Mouse (Mus musculus): Measurements from ENCODE around the gene Daw1. TPM values are rescaled to one million over a fixed set of nuclear protein-coding genes. Genes with fewer than 3 reads are reported as not detected.

The Daw1 gene
- not detected for total RNA-seq (2018; cell fraction: chromatin; rRNA removed)
- not detected for total RNA-seq (2018; cell fraction: cytosol; rRNA removed)
- total RNA-seq (2018; cell fraction: nucleus; rRNA removed): not detected
- not detected in 3 replicates for polyA plus RNA-seq (2018)

DNA sequence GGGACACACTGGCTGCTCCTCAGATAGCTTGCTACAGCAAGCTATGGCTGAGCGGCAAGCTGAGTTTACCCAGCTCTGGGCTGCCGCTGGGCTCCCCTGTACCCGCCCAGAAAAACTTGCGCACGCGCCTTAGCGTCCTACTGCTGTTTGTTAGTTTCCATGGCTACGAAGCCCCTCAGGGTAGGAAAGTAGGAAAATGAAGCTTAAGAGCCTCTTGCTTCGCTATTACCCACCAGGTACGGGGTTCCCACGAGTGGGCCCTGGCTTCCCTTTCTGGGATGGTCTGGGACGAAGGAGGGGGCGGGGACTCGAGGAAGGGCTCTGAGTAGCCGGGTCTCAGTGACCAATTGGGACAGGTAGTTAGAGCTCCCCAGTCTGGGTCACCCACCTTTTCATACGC lies at the start of gene Daw1:
TSS of gene Daw1 (plus strand) at position 150 of the 400 bp plus-strand sequence.
- 3% methylated on average over 16 of the region's 16 CpGs for WGBS (ENCODE audit: missing documents)
- H3K27ac ChIP-seq: no peak within 1 kb of the TSS
- H3K79me2 ChIP-seq (ENCODE audit: inconsistent target): no peaks in the 10 kb centered on the region
- H3K4me3 ChIP-seq (ENCODE audit: inconsistent target): no peak within 1 kb of the TSS
- H3K36me3 ChIP-seq (ENCODE audit: inconsistent target): no peaks in the 10 kb centered on the region

DNA sequence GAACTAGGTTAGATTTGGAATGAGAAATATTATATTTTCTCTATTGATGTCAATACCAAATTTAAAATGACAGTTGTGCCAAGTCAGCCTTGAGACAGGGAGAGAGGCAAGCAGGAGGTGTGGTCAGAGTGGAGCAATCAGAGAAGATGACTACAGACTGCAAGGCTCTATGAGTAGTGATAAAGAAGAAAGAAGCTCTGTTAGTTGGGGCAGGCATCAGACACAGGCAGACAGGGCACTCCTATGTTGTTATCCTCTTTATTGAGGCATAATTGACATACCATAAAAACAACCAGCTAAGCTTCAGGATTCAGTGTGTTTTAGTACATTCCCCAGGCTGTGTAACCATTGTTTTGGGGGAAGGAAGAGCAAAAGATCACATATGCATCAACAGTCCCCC lies 48.6 kb upstream of the Daw1 start:
- no peak overlapping the region for H3K4me3 ChIP-seq (ENCODE audit: inconsistent target)
- no peak overlapping the region for H3K27ac ChIP-seq
- H3K36me3 ChIP-seq (ENCODE audit: inconsistent target): no peaks in the 10 kb centered on the region
- no peaks in the 10 kb centered on the region for H3K79me2 ChIP-seq (ENCODE audit: inconsistent target)

GRCm38 (mm10) chr1:83111726-83112125 lies 47.8 kb upstream of the Daw1 start:
- H3K27ac ChIP-seq: no peak overlapping the region
- no peak overlapping the region for H3K4me3 ChIP-seq (ENCODE audit: inconsistent target)
- WGBS (ENCODE audit: missing documents): 49% methylated on average over 5 of the region's 5 CpGs
- no peaks in the 10 kb centered on the region for H3K36me3 ChIP-seq (ENCODE audit: inconsistent target)
- no peaks in the 10 kb centered on the region for H3K79me2 ChIP-seq (ENCODE audit: inconsistent target)

DNA sequence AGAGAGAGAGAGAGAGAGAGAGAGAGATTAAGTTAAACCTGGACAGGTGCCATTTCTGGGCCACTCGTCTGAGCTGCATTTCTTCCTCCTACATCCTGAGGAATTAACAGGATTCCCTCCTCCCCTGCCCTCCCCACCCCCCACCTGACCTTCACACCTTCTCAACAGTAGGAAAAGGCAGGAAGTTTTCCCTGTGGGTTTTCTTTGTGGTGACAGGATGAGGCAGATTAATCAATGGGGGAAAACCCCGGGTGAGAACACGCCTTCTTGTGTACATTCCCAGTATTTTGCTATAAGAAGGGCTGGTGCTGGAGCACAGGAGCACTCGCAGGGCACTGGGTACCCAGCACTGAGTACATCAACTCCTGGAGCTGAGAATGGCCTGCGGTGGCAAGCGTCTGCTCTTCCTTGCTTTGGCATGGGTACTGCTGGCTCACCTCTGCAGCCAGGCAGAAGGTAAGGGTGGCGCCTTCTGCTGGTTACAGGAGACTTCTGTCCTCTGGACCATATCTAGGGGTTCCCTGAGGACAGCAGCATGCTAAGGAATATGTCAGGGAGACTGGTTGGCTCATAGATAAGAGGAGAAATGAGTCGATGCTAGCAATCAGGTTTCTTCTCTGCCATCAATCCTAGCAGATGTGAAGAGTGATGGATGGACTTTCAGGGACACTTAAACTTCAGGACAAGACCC lies 43.0 kb upstream of the Daw1 start, which contains the start of gene Ccl20:
TSS of gene Ccl20 (plus strand) at position 320 of the 691 bp plus-strand sequence.
- Histone ChIP-seq H3K36me3 (ENCODE audit: inconsistent target) (no peaks in the 10 kb centered on the region), H3K4me3 (ENCODE audit: inconsistent target) (no peak within 1 kb of the TSS), H3K79me2 (ENCODE audit: inconsistent target) (no peaks in the 10 kb centered on the region), H3K27ac (no peak within 1 kb of the TSS)
- 54% methylated on average over 7 of the region's 8 CpGs for WGBS (ENCODE audit: missing documents)

GRCm38 (mm10) chr1:83117217-83117616 lies 42.3 kb upstream of the Daw1 start:
- no peak overlapping the region for H3K4me3 ChIP-seq (ENCODE audit: inconsistent target)
- H3K79me2 ChIP-seq (ENCODE audit: inconsistent target): no peaks in the 10 kb centered on the region
- no peaks in the 10 kb centered on the region for H3K36me3 ChIP-seq (ENCODE audit: inconsistent target)
- 97% methylated on average over 3 of the region's 3 CpGs for WGBS (ENCODE audit: missing documents)
- H3K27ac ChIP-seq: no peak overlapping the region

DNA sequence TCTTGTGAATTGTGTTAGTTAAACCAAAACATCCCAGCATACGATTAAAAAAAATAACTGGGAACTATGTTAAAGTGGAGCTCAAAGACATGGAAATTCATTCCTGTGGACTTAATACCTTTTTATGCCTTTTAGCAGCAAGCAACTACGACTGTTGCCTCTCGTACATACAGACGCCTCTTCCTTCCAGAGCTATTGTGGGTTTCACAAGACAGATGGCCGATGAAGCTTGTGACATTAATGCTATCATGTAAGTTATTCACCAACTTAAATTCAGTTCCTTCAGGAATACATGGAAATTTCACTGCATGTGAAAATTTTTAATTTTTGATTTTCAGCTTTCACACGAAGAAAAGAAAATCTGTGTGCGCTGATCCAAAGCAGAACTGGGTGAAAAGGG lies 41.9 kb upstream of the Daw1 start:
- Histone ChIP-seq H3K27ac (no peak overlapping the region), H3K79me2 (ENCODE audit: inconsistent target) (no peaks in the 10 kb centered on the region), H3K4me3 (ENCODE audit: inconsistent target) (no peak overlapping the region), H3K36me3 (ENCODE audit: inconsistent target) (no peaks in the 10 kb centered on the region)
- 94% methylated on average over 7 of the region's 7 CpGs for WGBS (ENCODE audit: missing documents)

- H3K79me2 ChIP-seq (ENCODE audit: inconsistent target): no peaks in the 10 kb centered on the region
- H3K4me3 ChIP-seq (ENCODE audit: inconsistent target): no peak overlapping the region
- no peaks in the 10 kb centered on the region for H3K36me3 ChIP-seq (ENCODE audit: inconsistent target)
- H3K27ac ChIP-seq: no peak overlapping the region
These were observed 39.6 kb upstream of the Daw1 start for GRCm38 (mm10) chr1:83119903-83120302.

GRCm38 (mm10) chr1:83120312-83120711 lies 39.2 kb upstream of the Daw1 start:
- no peak overlapping the region for H3K4me3 ChIP-seq (ENCODE audit: inconsistent target)
- 82% methylated on average over 3 of the region's 3 CpGs for WGBS (ENCODE audit: missing documents)
- H3K79me2 ChIP-seq (ENCODE audit: inconsistent target): no peaks in the 10 kb centered on the region
- H3K36me3 ChIP-seq (ENCODE audit: inconsistent target): no peaks in the 10 kb centered on the region
- H3K27ac ChIP-seq: no peak overlapping the region

DNA sequence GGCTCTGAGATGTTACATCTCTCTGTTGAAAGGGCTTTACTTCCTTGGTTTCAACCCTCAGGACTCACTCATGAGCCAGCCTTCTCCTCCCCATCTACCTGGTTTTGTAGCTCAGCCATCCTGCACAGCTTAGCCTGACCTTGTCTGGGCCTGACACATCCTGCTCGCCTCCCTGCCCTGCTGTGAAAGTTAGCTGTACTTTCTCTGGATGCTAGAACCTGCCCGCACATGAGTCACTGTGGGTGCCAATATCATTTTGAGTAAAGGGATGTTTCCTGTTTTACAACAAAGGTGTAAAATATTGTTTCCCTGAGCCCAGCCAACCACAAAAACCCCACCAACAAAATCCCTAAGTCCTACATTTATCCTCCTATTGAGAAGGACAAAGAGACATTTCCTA lies 36.4 kb upstream of the Daw1 start:
- Histone ChIP-seq H3K36me3 (ENCODE audit: inconsistent target) (no peaks in the 10 kb centered on the region), H3K79me2 (ENCODE audit: inconsistent target) (no peaks in the 10 kb centered on the region), H3K4me3 (ENCODE audit: inconsistent target) (no peak overlapping the region), H3K27ac (no peak overlapping the region)
- 87% methylated on average over 2 of the region's 2 CpGs for WGBS (ENCODE audit: missing documents)

- no peak overlapping the region for H3K4me3 ChIP-seq (ENCODE audit: inconsistent target)
- H3K36me3 ChIP-seq (ENCODE audit: inconsistent target): no peaks in the 10 kb centered on the region
- 71% methylated on average over 7 of the region's 7 CpGs for WGBS (ENCODE audit: missing documents)
- H3K79me2 ChIP-seq (ENCODE audit: inconsistent target): no peaks in the 10 kb centered on the region
- H3K27ac ChIP-seq: no peak overlapping the region
These were observed 23.7 kb upstream of the Daw1 start for GRCm38 (mm10) chr1:83135829-83136228.

DNA sequence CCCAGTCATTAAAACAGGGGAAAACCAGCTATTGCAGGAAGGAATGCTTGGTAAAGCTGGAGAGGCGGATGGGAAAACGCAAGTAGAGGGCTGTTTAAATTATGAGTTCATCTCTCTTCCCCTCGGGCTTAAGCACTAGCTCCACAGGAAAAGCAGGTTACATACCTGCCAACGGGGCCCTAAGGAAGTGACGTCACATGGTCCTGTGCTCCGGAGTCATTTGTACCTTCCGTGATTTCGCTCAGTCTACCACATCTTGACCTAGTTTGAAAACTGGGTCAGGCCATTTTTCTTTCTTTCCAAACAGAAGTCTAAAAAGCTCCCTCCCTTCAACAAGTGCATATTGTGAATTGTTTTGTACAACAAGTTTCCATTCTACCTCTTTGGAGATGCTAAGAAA lies 21.7 kb upstream of the Daw1 start:
- Histone ChIP-seq H3K4me3 (ENCODE audit: inconsistent target) (no peak overlapping the region), H3K27ac (no peak overlapping the region), H3K36me3 (ENCODE audit: inconsistent target) (no peaks in the 10 kb centered on the region), H3K79me2 (ENCODE audit: inconsistent target) (no peaks in the 10 kb centered on the region)
- WGBS (ENCODE audit: missing documents): 90% methylated on average over 8 of the region's 8 CpGs

GRCm38 (mm10) chr1:83138721-83139120 lies 20.8 kb upstream of the Daw1 start:
- 85% methylated on average over 6 of the region's 6 CpGs for WGBS (ENCODE audit: missing documents)
- no peak overlapping the region for H3K27ac ChIP-seq
- H3K79me2 ChIP-seq (ENCODE audit: inconsistent target): no peaks in the 10 kb centered on the region
- no peaks in the 10 kb centered on the region for H3K36me3 ChIP-seq (ENCODE audit: inconsistent target)
- no peak overlapping the region for H3K4me3 ChIP-seq (ENCODE audit: inconsistent target)

DNA sequence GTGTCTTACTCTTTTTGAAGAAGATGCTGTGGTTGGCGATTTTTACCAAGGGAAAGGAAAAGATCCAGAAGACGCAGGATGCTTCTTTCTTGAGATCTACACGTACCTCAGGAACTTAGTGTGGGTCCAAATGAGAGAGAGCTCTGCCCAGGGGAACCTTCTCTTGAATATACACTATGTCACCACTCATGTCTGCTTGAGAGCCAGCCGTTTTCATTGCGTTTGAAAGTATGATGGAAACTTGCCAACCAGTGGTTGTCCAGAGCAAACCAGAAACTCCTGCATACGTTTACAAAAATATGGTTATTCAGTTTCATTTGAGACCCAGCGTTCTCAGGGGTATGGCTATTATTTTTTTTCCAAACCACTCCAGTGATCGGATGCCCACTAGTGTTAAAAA lies 18.0 kb upstream of the Daw1 start:
- no peak overlapping the region for H3K27ac ChIP-seq
- WGBS (ENCODE audit: missing documents): 76% methylated on average over 8 of the region's 8 CpGs
- H3K4me3 ChIP-seq (ENCODE audit: inconsistent target): no peak overlapping the region
- no peaks in the 10 kb centered on the region for H3K36me3 ChIP-seq (ENCODE audit: inconsistent target)
- no peaks in the 10 kb centered on the region for H3K79me2 ChIP-seq (ENCODE audit: inconsistent target)

GRCm38 (mm10) chr1:83142055-83142454 lies 17.5 kb upstream of the Daw1 start:
- H3K36me3 ChIP-seq (ENCODE audit: inconsistent target): no peaks in the 10 kb centered on the region
- H3K4me3 ChIP-seq (ENCODE audit: inconsistent target): no peak overlapping the region
- WGBS (ENCODE audit: missing documents): 77% methylated on average over 5 of the region's 5 CpGs
- H3K27ac ChIP-seq: no peak overlapping the region
- no peaks in the 10 kb centered on the region for H3K79me2 ChIP-seq (ENCODE audit: inconsistent target)

DNA sequence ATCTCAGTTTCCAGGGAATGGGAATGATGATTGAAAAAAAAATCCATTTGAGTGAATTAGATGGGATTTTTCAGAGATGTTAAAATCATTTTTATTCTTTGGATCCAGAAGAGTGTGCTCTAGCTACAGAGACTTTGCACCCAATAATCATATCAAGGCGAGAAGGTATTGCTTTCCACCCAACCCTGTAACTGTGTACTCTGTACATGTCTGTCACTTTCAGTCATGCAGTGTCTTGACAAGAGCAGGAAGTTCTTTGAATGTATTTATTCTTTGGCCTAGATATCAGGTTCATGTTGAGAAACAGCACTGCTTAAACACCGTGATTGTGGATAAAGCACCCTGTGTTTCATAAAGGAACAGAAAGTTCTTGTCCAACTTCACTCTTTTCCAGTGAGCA lies 13.0 kb upstream of the Daw1 start:
- Histone ChIP-seq H3K27ac (no peak overlapping the region), H3K79me2 (ENCODE audit: inconsistent target) (no peaks in the 10 kb centered on the region), H3K4me3 (ENCODE audit: inconsistent target) (no peak overlapping the region), H3K36me3 (ENCODE audit: inconsistent target) (no peaks in the 10 kb centered on the region)
- WGBS (ENCODE audit: missing documents): 81% methylated on average over 2 of the region's 2 CpGs

GRCm38 (mm10) chr1:83150227-83150626 lies 9.3 kb upstream of the Daw1 start:
- H3K4me3 ChIP-seq (ENCODE audit: inconsistent target): no peak overlapping the region
- whole genome bisulfite sequencing (ENCODE audit: missing documents): 80% methylated on average over 3 of the region's 3 CpGs
- H3K27ac ChIP-seq: no peak overlapping the region
- H3K36me3 ChIP-seq (ENCODE audit: inconsistent target): no peaks in the 10 kb centered on the region
- H3K79me2 ChIP-seq (ENCODE audit: inconsistent target): no peaks in the 10 kb centered on the region

All from macrophage (primary cell).